Mouse (Mus musculus) forelimb bud, embryonic 11.5 days (tissue): ENCODE measurements around the gene Gm6502.
"Not testable (repeated sequence)": the region's sequence is repeated elsewhere in the genome, so short reads cannot be mapped to it uniquely, and the experiment has no call there.

ENCODE experiments used
- DNase-seq: peaks from one replicate; pipeline ENCODE4 v3.0.0-alpha.2; 2012; ENCODE audit warnings: low read depth, low spot score

The Gm6502 gene

DNA sequence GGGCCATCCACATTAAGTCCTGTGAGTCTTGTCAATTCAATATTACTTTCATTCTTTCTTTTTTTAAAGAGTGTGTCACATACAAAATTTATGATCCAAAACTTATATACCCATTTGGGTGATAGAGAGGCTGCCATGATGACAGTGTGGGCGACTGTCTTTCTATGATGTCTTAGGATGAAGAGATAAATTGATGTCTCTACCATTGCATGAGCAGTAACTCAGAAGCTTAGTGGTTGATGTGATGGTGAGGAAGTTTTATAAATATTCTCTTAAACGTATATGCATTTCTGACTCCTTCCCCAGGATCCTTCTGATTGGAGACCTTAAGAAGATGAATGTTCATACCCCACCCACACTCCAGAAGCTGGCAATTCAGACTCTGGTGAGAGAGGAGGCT is at the start of gene Gm6502:
Gm6502 (plus strand) TSS at position 301 of the 400 bp plus-strand sequence.
- DNase-seq: not testable (repeated sequence)

- DNase-seq: not testable (repeated sequence)
Observed at GRCm38 (mm10) chr5:94306696-94307095, 7.5 kb upstream of the Gm6502 start, which contains the start of gene A430089I19Rik. TSS of gene A430089I19Rik (minus strand) at chr5:94306796.

DNA sequence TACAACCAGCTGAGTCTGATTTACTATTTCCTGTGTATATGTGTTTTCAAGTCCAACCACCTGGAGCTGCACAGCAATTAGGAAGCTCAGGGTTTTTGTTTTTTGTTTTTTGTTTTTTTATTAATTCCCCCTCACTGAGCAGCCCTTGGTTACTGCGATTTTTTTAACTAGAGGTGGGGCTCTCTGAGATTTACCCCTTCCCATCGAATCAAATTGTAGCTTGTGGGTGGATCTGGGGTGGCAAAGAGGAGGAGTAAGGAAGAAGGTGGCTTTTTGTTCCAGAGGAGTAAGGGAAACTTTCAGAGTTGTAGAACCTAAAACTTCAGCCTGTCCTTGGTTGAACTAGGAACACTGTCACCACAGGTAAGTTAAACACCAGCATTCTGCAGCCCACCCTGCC is 25.2 kb downstream of the Gm6502 start, which contains the start of gene AA792892:
AA792892 (plus strand) TSS at position 301 of the 400 bp plus-strand sequence.
- not testable (repeated sequence) for DNase-seq
